Mouse (Mus musculus) forebrain, embryonic 14.5 days (tissue): ENCODE measurements around the gene Gm13889. TPM values are rescaled to one million over a fixed set of nuclear protein-coding genes. Genes with fewer than 3 reads are reported as not detected.
A peak's percentile ranks its signal among the peaks of the same experiment; 100 is the strongest.

ENCODE experiments used
- ATAC-seq: fragments of 200-750 bp; cut with Nextera tagmentation; 2 replicates; pipeline ENCODE4 v1.8.0; 2017; ENCODE audit warnings: mild to moderate bottlenecking, moderate library complexity
- DNase-seq: peaks from one replicate; pipeline ENCODE4 v3.0.0-alpha.2; 2015; ENCODE audit warnings: low spot score
- H3K27ac ChIP-seq: fragments of 300-500 bp; sonication (generic); 2 replicates; pipeline ENCODE4 v1.5.1; 2014; ENCODE audit warnings: low read depth, mild to moderate bottlenecking, control low read depth, low read length, moderate library complexity
- H3K27me3 ChIP-seq: fragments of 300-500 bp; sonication (generic); replicated peaks from 2 replicates; pipeline ENCODE4 v1.6.1; 2014; ENCODE audit warnings: low read length, control low read depth, mixed read lengths; ENCODE audit not compliant: control insufficient read depth, insufficient read depth
- H3K36me3 ChIP-seq: fragments of 300-500 bp; sonication (generic); 2 replicates; pipeline ENCODE4 v1.6.1; 2014; ENCODE audit warnings: low read length, control low read depth; ENCODE audit not compliant: control insufficient read depth, insufficient read depth
- H3K4me1 ChIP-seq: fragments of 300-500 bp; sonication (generic); 2 replicates; pipeline ENCODE4 v1.6.1; 2014; ENCODE audit warnings: antibody characterized with exemption, low read length, control low read depth; ENCODE audit not compliant: control insufficient read depth, insufficient read depth
- H3K4me2 ChIP-seq: fragments of 300-500 bp; sonication (generic); 2 replicates; pipeline ENCODE4 v1.6.1; 2014; ENCODE audit warnings: mild to moderate bottlenecking, control low read depth, low read length
- H3K4me3 ChIP-seq: fragments of 300-500 bp; sonication (generic); 2 replicates; pipeline ENCODE4 v1.5.1; 2014; ENCODE audit warnings: low read depth, low read length, control low read depth
- H3K9ac ChIP-seq: fragments of 300-500 bp; sonication (generic); 2 replicates; pipeline ENCODE4 v1.6.1; 2014; ENCODE audit warnings: mild to moderate bottlenecking, low read length, control low read depth, moderate library complexity
- H3K9me3 ChIP-seq: fragments of 300-500 bp; sonication (generic); replicated peaks from 2 replicates; pipeline ENCODE4 v1.6.1; 2016; ENCODE audit warnings: low read length, control low read depth, mixed read lengths; ENCODE audit not compliant: control insufficient read depth
- WGBS: fragments of 180-500 bp; shearing (Covaris S2); extraction: QIAGEN DNeasy Blood & Tissue Kit; methylation state at CpG from one replicate; pipeline ENCODE4 v1.1.7; 2014; 5-methylcytosine and 5-hydroxymethylcytosine counted together
- polyA plus RNA-seq: library from polyadenylated mRNA; unstranded; fragments of >200 nt; fragmentation: Nextera tagmentation; extraction: Ambion mirVana; gene quantifications from 2 replicates; pipeline ENCODE4 v1.2.1, GENCODE M21; 2014

Gene Gm13889
- 23.9 and 28.6 TPM in 2 replicates for polyA plus RNA-seq

DNA sequence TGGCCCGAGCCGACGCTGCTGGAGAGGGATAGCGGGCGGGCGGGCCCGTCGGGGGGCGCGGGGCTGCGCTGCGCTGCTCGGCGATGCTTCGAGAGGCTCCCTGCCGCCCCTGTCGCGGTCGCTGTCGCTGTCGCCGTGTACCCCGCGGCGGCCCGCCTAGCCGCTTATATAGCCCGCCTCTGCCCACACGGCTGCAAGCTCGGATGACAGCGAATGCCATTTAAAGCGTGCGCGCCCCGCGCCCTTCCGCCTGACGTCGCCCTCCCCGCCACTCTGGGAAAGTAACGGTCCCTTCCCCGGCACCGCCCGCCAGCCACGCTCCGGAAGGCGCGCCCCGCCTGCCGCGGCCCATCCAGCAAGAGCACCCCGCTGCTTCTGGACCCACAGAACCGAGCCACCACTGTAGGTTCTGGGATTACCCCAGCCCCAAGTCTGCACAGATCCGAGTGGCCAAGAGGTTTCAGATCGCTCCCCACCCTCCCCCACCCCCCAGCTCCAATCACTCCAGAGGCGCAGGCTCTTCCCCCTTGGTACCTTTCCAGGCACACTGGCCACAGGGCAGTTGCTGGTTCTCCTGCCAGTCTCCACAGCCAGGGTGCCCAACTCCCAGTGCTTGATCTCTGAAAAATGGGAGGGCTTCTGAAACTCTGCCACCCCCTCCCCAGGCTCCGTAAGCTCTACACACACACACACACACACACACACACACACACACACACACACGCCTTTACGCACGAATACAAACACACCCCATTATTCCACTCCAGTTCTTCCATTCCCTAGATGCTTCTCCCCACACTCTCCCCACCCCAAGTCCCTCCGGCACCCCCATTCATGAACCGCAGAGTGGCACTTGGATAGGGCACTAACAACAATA is at the start of gene Gm13889:
Gene Gm13889, minus strand, starts transcription at position 294 of the 877 bp plus-strand sequence.
- ATAC-seq (peak; percentile 79), DNase-seq (peak; percentile 93)
- peak within 1 kb of the TSS; percentile 91 for H3K9ac ChIP-seq
- H3K27ac ChIP-seq, result peak within 1 kb of the TSS; percentile 97
- no peaks in the 10 kb centered on the region for H3K9me3 ChIP-seq
- no peaks in the 10 kb centered on the region for H3K36me3 ChIP-seq
- H3K4me2 ChIP-seq, result peak within 1 kb of the TSS; percentile 93
- H3K4me1 ChIP-seq, result peaks cover 23% of the 10 kb centered on the region
- no peaks in the 10 kb centered on the region for H3K27me3 ChIP-seq
- H3K4me3 ChIP-seq, result peak within 1 kb of the TSS; percentile 78
- 1% methylated on average over 31 of the region's 62 CpGs for WGBS

DNA sequence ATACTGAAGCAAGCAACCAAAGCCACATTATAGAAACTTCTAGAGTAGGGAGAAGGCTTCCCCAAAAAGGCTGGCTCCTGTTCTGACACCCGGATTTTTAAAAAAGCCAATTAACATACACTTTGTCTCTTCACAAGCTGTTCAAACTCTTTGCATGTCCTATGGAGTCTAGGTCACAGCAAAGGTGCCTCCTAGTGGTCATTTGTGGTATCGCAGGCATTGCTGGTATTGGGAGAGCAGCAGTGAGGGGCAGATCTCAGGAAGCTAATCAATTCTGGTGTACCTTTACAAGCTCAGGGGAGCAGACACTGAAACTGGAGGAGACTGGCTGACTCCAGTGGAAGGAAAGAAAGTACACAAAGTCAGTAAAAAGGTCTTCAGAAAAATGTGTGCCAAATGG is 45.3 kb upstream of the Gm13889 start:
- Histone ChIP-seq H3K9ac (no peak overlapping the region), H3K9me3 (no peaks in the 10 kb centered on the region), H3K27ac (no peak overlapping the region), H3K4me3 (no peak overlapping the region), H3K36me3 (peaks cover 82% of the 10 kb centered on the region), H3K4me1 (no peaks in the 10 kb centered on the region), H3K27me3 (no peaks in the 10 kb centered on the region), H3K4me2 (no peak overlapping the region)
- 1% methylated on average over 2 of the region's 2 CpGs for WGBS
- ATAC-seq (peak; percentile 93), DNase-seq (peak; percentile 94)

DNA sequence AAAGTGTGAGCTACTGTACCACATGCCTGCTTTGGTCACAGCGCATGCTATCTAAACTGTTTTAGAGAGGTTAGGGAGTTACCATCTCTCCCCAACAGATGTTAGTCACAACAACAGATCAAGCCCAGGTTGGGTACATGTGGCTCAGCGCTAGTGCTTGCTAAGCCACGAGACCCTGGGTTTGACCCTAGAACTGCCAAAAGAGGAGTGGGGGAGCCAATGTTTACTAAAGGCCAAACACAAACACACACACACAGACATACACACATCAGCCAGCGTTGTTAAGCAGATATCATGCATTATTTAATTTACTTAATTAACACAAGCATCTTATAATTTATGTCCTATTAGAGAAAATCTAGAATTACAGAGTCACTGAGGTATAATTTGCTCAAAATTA is 44.9 kb upstream of the Gm13889 start:
- Histone ChIP-seq H3K9ac (no peak overlapping the region), H3K4me3 (no peak overlapping the region), H3K27me3 (no peaks in the 10 kb centered on the region), H3K27ac (no peak overlapping the region), H3K36me3 (peaks cover 82% of the 10 kb centered on the region), H3K4me1 (no peaks in the 10 kb centered on the region), H3K9me3 (no peaks in the 10 kb centered on the region), H3K4me2 (no peak overlapping the region)
- no peak for DNase-seq
- peak; percentile 61 for ATAC-seq
- 84% methylated on average over 4 of the region's 4 CpGs for WGBS

DNA sequence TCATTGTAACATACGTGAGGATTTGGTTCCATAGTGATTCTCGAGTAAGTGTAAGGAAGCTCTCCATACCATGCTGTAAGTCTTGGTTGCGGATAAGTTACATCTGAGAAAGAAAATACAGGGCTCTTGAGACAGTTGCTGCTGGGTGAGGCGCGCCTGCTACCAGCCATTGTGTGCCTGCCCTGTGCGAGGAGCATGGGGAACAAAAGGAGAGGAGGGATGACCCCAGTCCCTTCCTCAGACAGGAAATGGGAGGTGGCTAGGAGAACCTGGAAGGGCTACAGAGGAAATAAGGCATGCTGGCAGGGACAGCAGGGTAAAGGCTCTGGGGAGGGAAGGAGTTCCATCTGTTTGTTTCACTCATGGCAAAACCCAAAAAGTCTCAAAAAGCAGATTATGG is 44.4 kb upstream of the Gm13889 start:
- DNase-seq, result no peak
- no peak overlapping the region for H3K27ac ChIP-seq
- no peaks in the 10 kb centered on the region for H3K4me1 ChIP-seq
- no peak overlapping the region for H3K4me3 ChIP-seq
- peaks cover 82% of the 10 kb centered on the region for H3K36me3 ChIP-seq
- no peak overlapping the region for H3K9ac ChIP-seq
- H3K27me3 ChIP-seq, result no peaks in the 10 kb centered on the region
- no peak for ATAC-seq
- 89% methylated on average over 6 of the region's 6 CpGs for WGBS
- no peaks in the 10 kb centered on the region for H3K9me3 ChIP-seq
- H3K4me2 ChIP-seq, result no peak overlapping the region

DNA sequence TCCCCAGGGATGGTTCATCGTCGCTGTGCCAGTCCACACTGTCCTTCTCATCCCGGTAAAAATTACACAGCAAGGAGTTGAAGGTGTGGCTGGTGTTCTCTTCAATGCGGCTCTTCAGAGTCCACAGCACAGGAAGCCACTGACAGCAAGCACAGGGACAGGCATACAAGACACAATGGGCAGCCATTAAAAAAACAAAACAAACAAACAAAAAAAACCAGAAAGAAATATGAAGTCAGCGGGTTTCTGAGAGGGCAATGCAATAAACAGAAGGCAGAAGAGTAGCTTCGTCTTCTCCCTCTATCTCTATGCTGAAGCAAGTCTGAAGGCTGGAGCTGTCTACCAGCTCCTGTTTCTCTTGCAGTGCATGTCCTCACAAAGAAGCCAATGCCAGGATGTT is 39.3 kb upstream of the Gm13889 start, which contains the start of gene Gm27027:
Gene Gm27027, minus strand, starts transcription at position 101 of the 400 bp plus-strand sequence.
- Histone ChIP-seq H3K9ac (no peak within 1 kb of the TSS), H3K4me3 (no peak within 1 kb of the TSS), H3K36me3 (peaks cover 75% of the 10 kb centered on the region), H3K4me2 (no peak within 1 kb of the TSS), H3K27me3 (no peaks in the 10 kb centered on the region), H3K27ac (no peak within 1 kb of the TSS), H3K4me1 (peaks cover 19% of the 10 kb centered on the region), H3K9me3 (no peaks in the 10 kb centered on the region)
- 95% methylated on average over 6 of the region's 6 CpGs for WGBS
- ATAC-seq (no peak), DNase-seq (no peak)

DNA sequence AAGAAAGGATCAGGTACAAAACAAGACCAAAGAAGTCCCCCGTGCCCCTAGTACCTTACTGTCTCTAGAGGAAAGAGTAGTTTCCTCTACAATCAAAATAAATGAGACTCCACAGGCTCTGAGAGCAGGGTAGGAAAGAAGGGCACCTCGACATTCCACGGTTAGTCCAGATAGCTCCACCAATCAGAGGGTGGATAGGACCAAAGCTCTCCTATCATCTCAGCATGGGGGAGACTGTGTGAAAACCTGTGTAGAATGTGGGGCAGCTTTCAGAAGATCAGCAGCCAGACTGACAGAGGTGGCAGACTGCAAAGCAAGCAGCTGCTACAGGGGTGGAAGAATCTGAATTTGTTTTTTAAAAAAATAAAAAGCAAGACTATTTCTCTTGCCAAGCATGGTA is 35.8 kb upstream of the Gm13889 start:
- Histone ChIP-seq H3K4me2 (peak overlapping the region; percentile 5; the same call in 1 of the 2 replicates), H3K4me3 (no peak overlapping the region), H3K9ac (no peak overlapping the region; the same call in 1 of the 2 replicates), H3K9me3 (no peaks in the 10 kb centered on the region), H3K4me1 (peaks cover 19% of the 10 kb centered on the region), H3K27ac (peak overlapping the region; percentile 81), H3K27me3 (no peaks in the 10 kb centered on the region), H3K36me3 (peaks cover 77% of the 10 kb centered on the region)
- peak; percentile 64 for ATAC-seq
- DNase-seq, result peak; percentile 32
- WGBS, result 27% methylated on average over 3 of the region's 3 CpGs

DNA sequence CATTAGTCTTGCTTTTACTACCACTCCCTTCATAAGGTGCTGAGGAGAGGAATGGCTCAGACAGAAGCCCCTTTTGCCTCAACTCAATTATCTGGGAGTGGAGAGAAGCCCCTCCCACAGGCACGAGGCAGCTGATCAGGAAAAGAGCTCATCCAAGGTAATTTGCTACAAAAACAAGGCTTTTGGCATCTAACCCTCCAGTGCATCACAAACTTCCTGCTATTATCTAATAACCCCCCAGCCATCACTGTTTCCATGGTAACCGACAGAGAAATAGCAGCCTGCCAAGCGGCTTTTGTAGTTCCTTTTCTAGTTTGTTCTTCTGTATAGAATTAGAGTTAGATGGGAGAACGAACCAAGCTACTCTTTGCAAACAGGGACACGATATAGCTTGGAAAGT is 35.3 kb upstream of the Gm13889 start:
- no peak overlapping the region for H3K4me3 ChIP-seq
- peak overlapping the region; percentile 5; the same call in 1 of the 2 replicates for H3K4me2 ChIP-seq
- no peak overlapping the region for H3K9ac ChIP-seq
- no peaks in the 10 kb centered on the region for H3K9me3 ChIP-seq
- peak overlapping the region; percentile 81 for H3K27ac ChIP-seq
- H3K36me3 ChIP-seq, result peaks cover 77% of the 10 kb centered on the region
- H3K4me1 ChIP-seq, result peaks cover 19% of the 10 kb centered on the region
- no peaks in the 10 kb centered on the region for H3K27me3 ChIP-seq
- 14% methylated on average over 5 of the region's 5 CpGs for WGBS
- peak; percentile 85 for ATAC-seq
- peak; percentile 90 for DNase-seq

DNA sequence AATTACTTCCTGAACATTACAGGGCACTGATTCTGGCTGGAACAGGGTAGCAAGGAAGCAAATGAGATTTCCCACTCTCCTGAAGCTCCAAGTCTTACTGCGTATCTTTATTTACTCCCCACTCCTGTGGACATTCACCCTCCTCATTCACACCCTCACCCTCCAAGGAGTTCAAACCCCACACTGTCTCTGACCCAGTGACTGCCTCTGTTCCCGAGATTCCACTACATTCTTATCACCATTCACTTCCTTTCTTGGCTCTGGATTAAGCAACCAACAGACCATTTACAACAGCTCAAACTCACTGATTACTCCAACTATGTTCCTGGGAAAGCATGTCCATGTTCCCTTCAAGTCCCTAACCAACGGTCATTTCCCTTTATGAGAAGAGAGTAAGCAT is 34.3 kb upstream of the Gm13889 start:
- H3K9me3 ChIP-seq, result no peaks in the 10 kb centered on the region
- peaks cover 77% of the 10 kb centered on the region for H3K36me3 ChIP-seq
- H3K27ac ChIP-seq, result peak overlapping the region; percentile 55; the same call in 1 of the 2 replicates
- no peak for DNase-seq
- peaks cover 19% of the 10 kb centered on the region for H3K4me1 ChIP-seq
- 90% methylated on average over 3 of the region's 3 CpGs for WGBS
- ATAC-seq, result no peak
- no peak overlapping the region for H3K9ac ChIP-seq
- H3K27me3 ChIP-seq, result no peaks in the 10 kb centered on the region
- no peak overlapping the region for H3K4me3 ChIP-seq
- H3K4me2 ChIP-seq, result no peak overlapping the region

DNA sequence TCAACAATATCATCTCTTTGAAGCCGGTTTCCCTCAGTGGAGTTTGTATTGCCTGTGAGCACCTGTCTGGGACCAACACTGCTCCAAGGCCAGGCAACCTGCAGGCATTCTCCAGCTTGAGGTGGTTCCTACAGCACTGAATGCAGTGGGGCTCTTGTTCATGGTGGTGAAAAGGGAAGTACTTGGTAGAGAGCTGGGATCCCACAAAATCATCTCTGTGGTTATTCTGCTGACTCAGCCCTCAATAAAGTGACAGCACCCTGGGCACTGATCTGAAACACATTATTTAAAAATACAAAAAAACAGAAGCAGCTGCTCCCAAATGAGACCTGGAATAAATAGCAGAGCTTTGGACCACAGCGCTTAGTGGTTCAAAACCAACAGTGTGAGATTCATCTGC is 31.4 kb upstream of the Gm13889 start:
- peaks cover 60% of the 10 kb centered on the region for H3K36me3 ChIP-seq
- no peak overlapping the region for H3K4me2 ChIP-seq
- H3K9me3 ChIP-seq, result no peaks in the 10 kb centered on the region
- H3K4me1 ChIP-seq, result peaks cover 18% of the 10 kb centered on the region
- no peaks in the 10 kb centered on the region for H3K27me3 ChIP-seq
- H3K27ac ChIP-seq, result no peak overlapping the region
- DNase-seq (no peak), ATAC-seq (no peak)
- H3K9ac ChIP-seq, result no peak overlapping the region
- WGBS, result 96% methylated on average over 2 of the region's 2 CpGs
- H3K4me3 ChIP-seq, result no peak overlapping the region
